Mouse (Mus musculus): ENCODE results near the gene Grap.

The Grap gene

DNA sequence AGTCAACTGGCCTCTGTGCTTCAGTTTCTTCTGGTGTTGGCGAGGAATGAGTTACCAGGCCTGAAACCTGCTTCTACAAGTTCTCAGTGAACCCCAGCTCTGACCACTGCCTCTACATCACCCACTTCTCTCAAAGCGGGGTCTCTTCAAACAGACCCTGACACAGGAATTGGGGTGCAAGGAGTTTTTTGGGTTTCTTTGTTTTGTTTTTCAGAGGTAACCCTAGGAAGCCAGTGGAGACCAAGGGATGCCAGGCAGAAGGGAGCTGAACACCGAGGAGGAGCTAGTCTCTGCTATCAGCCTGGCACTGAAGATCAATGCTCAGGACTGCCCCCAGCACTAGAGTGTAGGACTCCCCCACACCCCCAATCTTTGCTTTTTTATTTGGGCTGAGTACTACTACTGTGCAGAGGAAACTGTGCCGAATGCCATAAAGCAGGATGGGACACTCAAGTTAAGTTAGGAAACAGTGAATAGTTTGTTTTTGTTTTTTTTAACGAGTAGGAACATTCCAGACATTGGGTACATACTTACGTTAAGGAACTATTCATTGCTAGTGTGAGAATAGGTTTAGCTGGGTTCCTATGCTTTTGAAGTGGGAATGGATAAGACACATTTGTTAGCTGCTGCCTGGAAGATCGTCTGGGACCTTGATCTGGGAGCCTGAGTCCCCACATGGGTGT lies 35.6 kb upstream of the Grap start:
- no peaks in the 10 kb centered on the region for H3K9me3 ChIP-seq (ENCODE audit: low read length)
- peaks cover 38% of the 10 kb centered on the region for H3K4me1 ChIP-seq (replicated peaks; ENCODE audit: low read depth, low read length)
- H3K27me3 ChIP-seq (ENCODE audit: insufficient read depth, low read length), result peaks cover 34% of the 10 kb centered on the region
- H3K4me3 ChIP-seq (replicated peaks; ENCODE audit: low read length), result no peak overlapping the region
- TF ChIP-seq POU5F1 (IDR thresholded peaks at IDR 0.05; ENCODE audit: borderline replicate concordance, low read length) (no peak), NANOG (IDR thresholded peaks at IDR 0.05; ENCODE audit: borderline replicate concordance, low read length) (no peak), CTCF (conservative IDR thresholded peaks at IDR 0.05; ENCODE audit: low read length) (no peak)
- H3K36me3 ChIP-seq (ENCODE audit: insufficient read depth, low read length), result no peaks in the 10 kb centered on the region

DNA sequence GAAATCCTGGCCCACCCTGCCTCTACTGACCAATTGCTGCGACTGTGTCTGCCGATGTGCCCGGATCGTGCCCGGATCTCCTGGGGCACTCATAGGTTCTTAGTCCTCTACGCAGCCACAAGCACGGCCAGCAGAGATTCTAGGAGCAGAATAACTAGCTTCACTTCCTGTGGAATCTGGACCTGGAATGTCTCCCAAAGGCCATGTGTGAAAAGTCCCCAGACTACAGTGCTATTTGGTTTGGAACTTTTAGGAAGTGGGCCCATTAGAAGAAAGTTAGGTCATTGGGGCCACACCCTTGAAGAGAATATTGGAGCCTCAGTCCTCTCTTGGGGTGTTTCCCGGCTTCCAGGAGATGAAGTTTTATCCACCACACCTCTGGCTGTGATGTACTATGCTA lies 34.9 kb upstream of the Grap start:
- Histone ChIP-seq H3K4me3 (replicated peaks; ENCODE audit: low read length) (no peak overlapping the region), H3K4me1 (replicated peaks; ENCODE audit: low read depth, low read length) (peaks cover 38% of the 10 kb centered on the region), H3K9me3 (ENCODE audit: low read length) (no peaks in the 10 kb centered on the region), H3K27me3 (ENCODE audit: insufficient read depth, low read length) (peaks cover 34% of the 10 kb centered on the region), H3K36me3 (ENCODE audit: insufficient read depth, low read length) (no peaks in the 10 kb centered on the region)
- TF ChIP-seq NANOG (IDR thresholded peaks at IDR 0.05; ENCODE audit: borderline replicate concordance, low read length) (no peak), CTCF (conservative IDR thresholded peaks at IDR 0.05; ENCODE audit: low read length) (no peak), POU5F1 (IDR thresholded peaks at IDR 0.05; ENCODE audit: borderline replicate concordance, low read length) (no peak)

DNA sequence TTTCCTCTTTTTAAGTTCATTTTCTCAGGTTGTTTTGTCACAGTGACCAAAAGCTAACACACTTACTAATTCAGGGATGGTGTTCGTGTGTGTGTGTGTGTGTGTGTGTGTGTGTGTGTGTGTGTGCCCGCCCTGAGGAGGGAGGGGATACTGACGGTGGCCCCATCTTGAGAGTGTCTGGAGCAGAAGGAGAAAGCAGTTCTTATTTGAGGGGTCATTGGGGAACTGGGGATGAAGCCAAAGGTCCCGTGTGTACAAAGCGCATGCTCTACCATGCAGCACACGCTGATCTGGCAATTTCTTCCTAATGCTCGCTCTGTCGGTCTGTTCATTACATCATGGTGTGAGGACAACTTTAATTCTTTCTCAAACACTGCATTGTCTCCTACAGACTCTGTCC lies 34.5 kb upstream of the Grap start:
- Histone ChIP-seq H3K4me1 (replicated peaks; ENCODE audit: low read depth, low read length) (peaks cover 38% of the 10 kb centered on the region), H3K36me3 (ENCODE audit: insufficient read depth, low read length) (no peaks in the 10 kb centered on the region), H3K9me3 (ENCODE audit: low read length) (no peaks in the 10 kb centered on the region), H3K27me3 (ENCODE audit: insufficient read depth, low read length) (peaks cover 34% of the 10 kb centered on the region), H3K4me3 (replicated peaks; ENCODE audit: low read length) (no peak overlapping the region)
- no peak for TF ChIP-seq POU5F1 (IDR thresholded peaks at IDR 0.05; ENCODE audit: borderline replicate concordance, low read length)

DNA sequence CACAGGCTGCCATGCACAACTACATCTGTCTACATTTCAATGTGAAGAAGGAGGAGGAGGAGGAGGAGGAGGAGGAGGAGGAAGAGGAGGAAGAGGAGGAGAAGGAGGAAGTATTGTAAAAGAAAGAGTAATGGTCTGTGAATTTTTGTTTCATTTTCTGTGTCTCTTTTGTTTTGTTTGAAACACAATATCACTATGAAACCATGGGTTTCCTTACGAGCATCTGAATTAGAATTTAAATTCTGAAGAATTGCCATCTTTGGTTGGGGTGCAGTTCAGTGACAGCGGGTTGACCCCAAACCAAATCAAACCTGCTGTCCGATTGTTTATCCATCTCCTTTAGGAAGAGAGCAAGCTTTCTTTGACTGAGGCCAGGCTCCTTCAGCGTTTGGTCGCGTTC lies 33.7 kb upstream of the Grap start:
- Histone ChIP-seq H3K4me1 (replicated peaks; ENCODE audit: low read depth, low read length) (peaks cover 42% of the 10 kb centered on the region), H3K4me3 (replicated peaks; ENCODE audit: low read length) (peak overlapping the region; percentile 65), H3K9me3 (ENCODE audit: low read length) (no peaks in the 10 kb centered on the region), H3K27me3 (ENCODE audit: insufficient read depth, low read length) (peaks cover 31% of the 10 kb centered on the region), H3K36me3 (ENCODE audit: insufficient read depth, low read length) (no peaks in the 10 kb centered on the region)
- TF ChIP-seq POU5F1 (IDR thresholded peaks at IDR 0.05; ENCODE audit: borderline replicate concordance, low read length), result no peak
- TF ChIP-seq CTCF (conservative IDR thresholded peaks at IDR 0.05; ENCODE audit: low read length), result no peak
- no peak for TF ChIP-seq NANOG (IDR thresholded peaks at IDR 0.05; ENCODE audit: borderline replicate concordance, low read length)

DNA sequence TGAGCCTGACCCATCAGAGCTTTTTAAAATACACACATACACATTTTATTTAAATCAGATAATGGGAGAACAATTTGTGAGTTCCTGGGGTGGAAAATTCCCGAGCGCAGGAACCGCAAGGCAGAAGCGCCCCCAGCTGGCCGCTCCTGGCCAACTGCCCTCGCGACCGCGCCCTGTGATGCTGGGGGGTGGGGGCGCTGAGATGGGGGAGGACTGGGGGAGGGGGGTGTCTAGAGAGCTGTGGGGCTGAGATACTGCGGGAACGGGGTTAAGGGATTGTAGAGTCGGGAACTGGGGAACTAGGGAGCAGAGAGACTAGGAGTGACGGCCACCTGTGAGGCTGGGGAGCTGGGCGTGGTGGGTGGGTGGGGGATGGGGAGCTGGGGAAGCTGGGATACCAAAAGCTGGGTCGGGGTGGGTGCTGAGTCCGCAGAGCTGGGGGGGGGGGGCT lies 33.2 kb upstream of the Grap start:
- Histone ChIP-seq H3K4me1 (replicated peaks; ENCODE audit: low read depth, low read length) (peaks cover 42% of the 10 kb centered on the region), H3K27me3 (ENCODE audit: insufficient read depth, low read length) (peaks cover 28% of the 10 kb centered on the region), H3K4me3 (replicated peaks; ENCODE audit: low read length) (peak overlapping the region; percentile 65), H3K9me3 (ENCODE audit: low read length) (no peaks in the 10 kb centered on the region), H3K36me3 (ENCODE audit: insufficient read depth, low read length) (no peaks in the 10 kb centered on the region)
- no peak for TF ChIP-seq POU5F1 (IDR thresholded peaks at IDR 0.05; ENCODE audit: borderline replicate concordance, low read length)
- TF ChIP-seq CTCF (conservative IDR thresholded peaks at IDR 0.05; ENCODE audit: low read length), result no peak

DNA sequence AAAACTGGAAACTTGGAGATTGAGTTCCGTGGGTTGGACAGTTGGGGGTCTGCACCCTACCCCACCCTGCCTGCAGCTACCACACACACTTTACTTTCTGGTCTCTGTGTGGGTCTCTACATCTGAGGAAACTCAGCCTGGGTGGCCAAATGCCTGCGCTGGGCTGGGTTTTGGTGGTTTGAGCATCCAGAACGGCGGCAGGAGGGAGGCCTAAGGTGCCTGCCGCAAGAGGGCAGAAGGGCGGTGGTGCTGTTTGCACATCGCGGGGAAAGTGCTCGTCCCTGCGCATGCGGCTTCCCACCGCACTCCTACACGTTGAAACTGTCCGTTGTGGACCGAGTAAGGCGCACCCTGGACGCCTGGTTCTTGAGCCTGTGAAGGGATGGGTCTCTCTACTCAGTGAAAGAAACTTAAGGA lies 32.8 kb upstream of the Grap start:
- Histone ChIP-seq H3K9me3 (ENCODE audit: low read length) (no peaks in the 10 kb centered on the region), H3K4me3 (replicated peaks; ENCODE audit: low read length) (peak overlapping the region; percentile 65), H3K36me3 (ENCODE audit: insufficient read depth, low read length) (no peaks in the 10 kb centered on the region), H3K4me1 (replicated peaks; ENCODE audit: low read depth, low read length) (peaks cover 42% of the 10 kb centered on the region), H3K27me3 (ENCODE audit: insufficient read depth, low read length) (peaks cover 23% of the 10 kb centered on the region)
- TF ChIP-seq CTCF (conservative IDR thresholded peaks at IDR 0.05; ENCODE audit: low read length) (peak; percentile 76), POU5F1 (IDR thresholded peaks at IDR 0.05; ENCODE audit: borderline replicate concordance, low read length) (no peak)

DNA sequence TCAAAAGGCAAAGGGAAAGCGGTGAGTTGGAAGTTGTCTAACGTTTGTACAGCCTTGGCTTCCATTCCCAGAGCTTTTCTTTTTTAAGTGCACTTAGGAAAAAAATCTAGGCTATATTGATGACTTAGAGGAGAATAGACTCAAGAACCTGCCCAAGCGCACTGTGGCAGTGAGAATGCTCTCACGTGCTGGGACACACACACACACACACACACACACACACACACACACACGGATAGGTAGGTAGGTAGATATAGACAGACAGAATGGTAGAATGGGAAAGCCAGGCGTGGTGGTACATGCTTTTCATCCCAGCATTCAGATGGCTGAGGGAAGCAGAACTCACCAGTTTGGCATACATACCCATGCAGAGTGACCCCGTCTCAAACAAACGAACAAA lies 32.3 kb upstream of the Grap start:
- Histone ChIP-seq H3K36me3 (ENCODE audit: insufficient read depth, low read length) (no peaks in the 10 kb centered on the region), H3K4me1 (replicated peaks; ENCODE audit: low read depth, low read length) (peaks cover 37% of the 10 kb centered on the region), H3K4me3 (replicated peaks; ENCODE audit: low read length) (peak overlapping the region; percentile 65), H3K27me3 (ENCODE audit: insufficient read depth, low read length) (peaks cover 18% of the 10 kb centered on the region), H3K9me3 (ENCODE audit: low read length) (no peaks in the 10 kb centered on the region)
- TF ChIP-seq POU5F1 (IDR thresholded peaks at IDR 0.05; ENCODE audit: borderline replicate concordance, low read length), result no peak
- TF ChIP-seq NANOG (IDR thresholded peaks at IDR 0.05; ENCODE audit: borderline replicate concordance, low read length), result no peak
- no peak for TF ChIP-seq CTCF (conservative IDR thresholded peaks at IDR 0.05; ENCODE audit: low read length)

DNA sequence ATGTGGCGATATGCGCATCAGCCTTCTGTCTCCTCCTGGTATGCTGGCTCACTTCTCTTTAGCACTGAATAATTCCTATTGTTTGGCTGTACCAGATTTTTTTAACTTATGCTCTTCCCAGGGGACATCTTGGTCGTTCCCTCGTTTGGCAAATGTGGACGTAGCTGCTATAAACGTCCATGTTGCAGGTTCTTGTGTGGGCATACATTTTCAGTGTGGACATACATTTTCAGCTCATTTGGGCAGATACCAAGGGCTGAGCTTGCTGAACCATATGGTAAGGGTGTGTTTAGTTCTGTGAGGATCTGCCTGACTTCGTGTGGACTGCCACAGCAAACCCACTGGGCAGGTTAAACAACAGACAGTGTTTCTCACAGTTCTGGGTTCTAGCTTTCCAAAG lies 27.9 kb upstream of the Grap start:
- Histone ChIP-seq H3K27me3 (ENCODE audit: insufficient read depth, low read length) (no peaks in the 10 kb centered on the region), H3K4me1 (replicated peaks; ENCODE audit: low read depth, low read length) (peaks cover 16% of the 10 kb centered on the region), H3K9me3 (ENCODE audit: low read length) (no peaks in the 10 kb centered on the region), H3K4me3 (replicated peaks; ENCODE audit: low read length) (no peak overlapping the region), H3K36me3 (ENCODE audit: insufficient read depth, low read length) (no peaks in the 10 kb centered on the region)
- TF ChIP-seq CTCF (conservative IDR thresholded peaks at IDR 0.05; ENCODE audit: low read length) (no peak), POU5F1 (IDR thresholded peaks at IDR 0.05; ENCODE audit: borderline replicate concordance, low read length) (no peak), NANOG (IDR thresholded peaks at IDR 0.05; ENCODE audit: borderline replicate concordance, low read length) (no peak)

DNA sequence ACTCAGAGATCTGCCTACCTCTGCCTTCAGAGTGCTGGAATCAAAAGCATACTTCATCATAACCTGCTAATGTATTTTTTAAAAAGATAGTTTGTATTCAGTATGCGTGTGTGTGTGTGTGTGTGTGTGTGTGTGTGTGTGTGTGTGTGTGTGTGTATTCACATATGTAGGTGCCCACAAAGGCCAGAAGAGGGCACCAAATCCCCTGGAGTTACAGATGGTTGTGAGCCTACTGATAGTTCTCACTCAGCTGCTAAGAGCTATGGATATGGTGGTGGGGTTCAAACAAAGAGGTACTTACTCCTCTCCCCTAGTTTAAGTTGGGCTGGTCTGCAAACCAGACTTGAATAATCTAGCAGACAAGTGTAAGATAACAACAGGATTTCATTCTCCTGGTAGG lies 26.6 kb upstream of the Grap start:
- 0 out of 2 replicates have a peak, but pooled peaks have one; percentile 24 for TF ChIP-seq CTCF (conservative IDR thresholded peaks at IDR 0.05; ENCODE audit: low read length)
- TF ChIP-seq NANOG (IDR thresholded peaks at IDR 0.05; ENCODE audit: borderline replicate concordance, low read length), result no peak
- no peak for TF ChIP-seq POU5F1 (IDR thresholded peaks at IDR 0.05; ENCODE audit: borderline replicate concordance, low read length)
- Histone ChIP-seq H3K4me3 (replicated peaks; ENCODE audit: low read length) (no peak overlapping the region), H3K4me1 (replicated peaks; ENCODE audit: low read depth, low read length) (peaks cover 6% of the 10 kb centered on the region)

More for the DNA sequence above, 26.6 kb upstream of the Grap start:
- Histone ChIP-seq H3K36me3 (ENCODE audit: insufficient read depth, low read length) (no peaks in the 10 kb centered on the region), H3K9me3 (ENCODE audit: low read length) (no peaks in the 10 kb centered on the region), H3K27me3 (ENCODE audit: insufficient read depth, low read length) (no peaks in the 10 kb centered on the region)
